Mouse (Mus musculus) kidney, postnatal 0 days (tissue): ENCODE data around the gene Dctd. TPM values are rescaled to one million over a fixed set of nuclear protein-coding genes. Genes with fewer than 3 reads are reported as not detected.

Source experiments
- ATAC-seq: fragments of 200-750 bp; cut with Nextera tagmentation; replicated peaks from 2 replicates; pipeline ENCODE4 v1.8.0; 2017; ENCODE audit warnings: low read depth, moderate number of reproducible peaks, moderate TSS enrichment, moderate library complexity; ENCODE audit not compliant: low FRiP score
- DNase-seq: peaks from one replicate; pipeline ENCODE4 v3.0.0-alpha.2; 2016; ENCODE audit warnings: low spot score
- H3K27ac ChIP-seq: fragments of 300-500 bp; sonication (generic); 2 replicates; pipeline ENCODE4 v1.5.1; 2014; ENCODE audit warnings: mild to moderate bottlenecking
- H3K27me3 ChIP-seq: fragments of 300-500 bp; sonication (generic); 2 replicates; pipeline ENCODE4 v1.6.1; 2014; ENCODE audit warnings: low read length, mixed read lengths; ENCODE audit not compliant: insufficient read depth
- H3K36me3 ChIP-seq: fragments of 300-500 bp; sonication (generic); 2 replicates; pipeline ENCODE4 v1.6.1; 2014; ENCODE audit warnings: low read length, mixed read lengths; ENCODE audit not compliant: insufficient read depth
- H3K4me1 ChIP-seq: fragments of 300-500 bp; sonication (generic); replicated peaks from 2 replicates; pipeline ENCODE4 v1.6.1; 2014; ENCODE audit warnings: antibody characterized with exemption, low read length, mixed read lengths; ENCODE audit not compliant: insufficient read depth
- H3K4me2 ChIP-seq: fragments of 300-500 bp; sonication (generic); 2 replicates; pipeline ENCODE4 v1.6.1; 2014; ENCODE audit warnings: mild to moderate bottlenecking, low read length, moderate library complexity, mixed read lengths
- H3K4me3 ChIP-seq: fragments of 300-500 bp; sonication (generic); replicated peaks from 2 replicates; pipeline ENCODE4 v1.5.1; 2014; ENCODE audit warnings: low read depth, low read length
- H3K9ac ChIP-seq: fragments of 300-500 bp; sonication (generic); 2 replicates; pipeline ENCODE4 v1.6.1; 2014; ENCODE audit warnings: low read depth, low read length
- H3K9me3 ChIP-seq: fragments of 300-500 bp; sonication (generic); replicated peaks from 2 replicates; pipeline ENCODE4 v1.6.1; 2016; ENCODE audit warnings: low read length, inconsistent platforms, mixed read lengths
- CTCF ChIP-seq: IDR thresholded peaks from 2 replicates; pipeline ENCODE4 v1.5.1; 2016; ENCODE audit warnings: antibody characterized with exemption, low read depth, mild to moderate bottlenecking, moderate library complexity
- WGBS: fragments of 180-500 bp; shearing (Covaris S2); extraction: QIAGEN DNeasy Blood & Tissue Kit; methylation state at CpG from one replicate; pipeline ENCODE4 v1.1.7; 2014; 5-methylcytosine and 5-hydroxymethylcytosine counted together
- polyA plus RNA-seq: library from polyadenylated mRNA; unstranded; fragments of >200 nt; fragmentation: Nextera tagmentation; extraction: Ambion mirVana; gene quantifications from 2 replicates; pipeline ENCODE4 v1.2.1, GENCODE M21; 2015

The Dctd gene
- polyA plus RNA-seq, 1 experiment from 2014 or later: 17.4 TPM

DNA sequence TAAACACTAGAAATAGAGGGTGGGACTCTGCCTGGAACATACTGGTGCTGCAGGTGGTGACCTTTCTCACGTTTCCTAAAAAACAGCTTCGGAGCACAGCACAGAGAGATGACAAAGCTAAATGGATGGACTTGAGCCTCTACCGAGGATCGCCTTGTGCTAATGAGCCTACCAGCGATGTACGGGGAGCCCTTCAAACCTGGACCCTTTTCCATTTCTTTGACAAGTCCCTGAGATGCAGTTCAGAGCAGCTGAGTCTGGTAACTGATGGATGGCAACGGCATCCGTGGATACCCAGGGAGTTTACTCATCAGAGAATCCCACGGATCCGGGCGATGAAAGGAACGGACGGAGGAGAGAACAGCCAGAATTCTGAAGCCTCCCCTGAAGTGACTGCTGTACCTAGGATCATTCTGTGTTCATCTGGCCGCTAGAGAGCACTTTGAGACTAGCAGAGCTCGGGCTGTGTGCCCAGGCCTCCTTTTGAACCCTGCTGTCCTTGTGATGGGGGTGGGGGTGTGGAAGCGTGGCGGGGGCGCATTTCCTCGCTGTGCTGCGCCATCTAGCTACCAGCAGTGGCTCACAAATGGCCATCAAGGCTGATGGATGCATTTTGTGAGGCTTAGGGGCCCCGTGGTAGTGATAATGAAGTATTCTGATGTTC lies 1.6 kb upstream of the Dctd start:
- peak; percentile 83 for TF ChIP-seq CTCF
- peak; percentile 94 for DNase-seq
- Histone ChIP-seq H3K4me1 (no peaks in the 10 kb centered on the region), H3K27me3 (no peaks in the 10 kb centered on the region), H3K36me3 (no peaks in the 10 kb centered on the region), H3K27ac (no peak overlapping the region), H3K9ac (0 out of 2 replicates have a peak overlapping the region, but pooled peaks have one; percentile 19), H3K4me3 (peak overlapping the region; percentile 12), H3K9me3 (no peaks in the 10 kb centered on the region), H3K4me2 (peak overlapping the region; percentile 51)
- ATAC-seq: peak; percentile 67; the same call in 1 of the 2 replicates
- WGBS: 7% methylated on average over 21 of the region's 21 CpGs

DNA sequence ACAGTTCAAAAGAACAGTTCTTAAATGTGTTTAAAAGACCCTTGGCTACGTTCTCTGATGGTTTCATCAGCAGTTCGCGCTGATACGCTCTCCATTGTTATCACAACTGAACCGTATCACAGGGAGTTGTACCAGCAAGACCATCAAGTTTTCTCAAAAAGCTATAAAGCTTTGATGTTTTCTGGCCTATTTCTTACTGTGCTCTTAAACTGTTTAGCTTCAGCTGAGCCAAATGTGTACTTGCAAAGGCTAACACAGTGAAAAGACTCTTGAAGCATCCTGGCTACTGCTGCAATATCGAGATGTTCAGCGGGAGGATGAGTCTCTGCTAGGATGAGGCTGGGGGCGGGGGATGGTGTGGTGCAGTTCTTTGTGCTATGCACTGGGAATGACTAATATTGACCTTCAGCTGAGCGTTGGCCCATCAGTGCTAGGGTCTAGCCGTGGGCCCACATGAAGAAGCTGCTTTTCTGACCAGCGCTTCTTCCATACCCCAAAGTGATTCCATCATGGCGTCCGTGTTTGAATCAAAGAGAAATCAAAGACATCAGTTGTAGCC lies 732 bp upstream of the Dctd start:
- Histone ChIP-seq H3K4me3 (peak overlapping the region; percentile 12; the same call in 1 of the 2 replicates), H3K9ac (no peak overlapping the region), H3K27ac (no peak overlapping the region), H3K27me3 (no peaks in the 10 kb centered on the region), H3K36me3 (no peaks in the 10 kb centered on the region), H3K9me3 (no peaks in the 10 kb centered on the region), H3K4me2 (peak overlapping the region; percentile 51), H3K4me1 (no peaks in the 10 kb centered on the region)
- no peak for ATAC-seq
- 58% methylated on average over 13 of the region's 13 CpGs for WGBS
- no peak for TF ChIP-seq CTCF
- no peak for DNase-seq

DNA sequence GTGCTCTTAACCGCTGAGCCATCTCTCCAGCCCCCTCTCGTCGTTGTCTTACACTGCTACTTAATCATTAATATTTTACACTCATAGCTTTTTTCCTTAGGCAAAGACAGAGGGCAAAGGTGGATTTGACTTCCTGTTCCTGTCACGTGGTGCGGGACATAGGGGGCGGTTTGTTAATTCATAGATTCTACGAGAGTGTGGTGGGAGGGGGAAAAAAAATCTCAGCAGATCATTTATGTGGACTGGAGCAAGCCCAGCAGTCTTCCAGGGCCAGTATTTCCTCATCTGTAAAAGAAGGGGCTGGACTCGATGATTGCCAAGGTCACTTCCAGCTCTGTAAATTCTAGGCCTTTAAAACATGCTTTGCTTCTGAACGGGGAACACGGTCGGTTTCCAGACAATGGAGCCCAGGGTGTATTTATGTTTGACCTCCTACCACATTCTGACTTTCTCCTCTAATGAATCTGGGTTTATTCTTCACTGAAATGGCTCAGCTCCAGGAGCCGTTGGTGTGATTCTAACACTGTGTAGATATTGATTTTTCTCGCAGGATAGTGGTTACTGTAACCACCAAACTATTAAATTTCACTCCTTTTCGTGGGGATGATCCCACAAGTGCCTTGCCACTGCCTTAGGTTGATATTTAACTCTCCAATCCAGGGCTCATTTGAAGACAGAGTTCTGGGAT lies 1.4 kb downstream of the Dctd start:
- Histone ChIP-seq H3K4me3 (no peak overlapping the region), H3K27ac (peak overlapping the region; percentile 42; the same call in 1 of the 2 replicates), H3K4me1 (no peaks in the 10 kb centered on the region), H3K27me3 (no peaks in the 10 kb centered on the region), H3K9ac (no peak overlapping the region), H3K4me2 (no peak overlapping the region), H3K36me3 (no peaks in the 10 kb centered on the region), H3K9me3 (no peaks in the 10 kb centered on the region)
- DNase-seq (peak; percentile 75), ATAC-seq (peak; percentile 73)
- no peak for TF ChIP-seq CTCF
- 29% methylated on average over 14 of the region's 14 CpGs for WGBS

- WGBS: 14% methylated on average over 5 of the region's 5 CpGs
- Histone ChIP-seq H3K27me3 (no peaks in the 10 kb centered on the region), H3K9ac (peak overlapping the region; percentile 71), H3K36me3 (no peaks in the 10 kb centered on the region), H3K4me1 (peaks cover 10% of the 10 kb centered on the region; the same call in 1 of the 2 replicates), H3K4me2 (peak overlapping the region; percentile 86), H3K27ac (peak overlapping the region; percentile 52; the same call in 1 of the 2 replicates), H3K4me3 (peak overlapping the region; percentile 70), H3K9me3 (no peaks in the 10 kb centered on the region)
- TF ChIP-seq CTCF: no peak
- DNase-seq: no peak
- peak; percentile 50 for ATAC-seq
Measured at GRCm38 (mm10) chr8:48109373-48109855, 10.5 kb downstream of the Dctd start.

DNA sequence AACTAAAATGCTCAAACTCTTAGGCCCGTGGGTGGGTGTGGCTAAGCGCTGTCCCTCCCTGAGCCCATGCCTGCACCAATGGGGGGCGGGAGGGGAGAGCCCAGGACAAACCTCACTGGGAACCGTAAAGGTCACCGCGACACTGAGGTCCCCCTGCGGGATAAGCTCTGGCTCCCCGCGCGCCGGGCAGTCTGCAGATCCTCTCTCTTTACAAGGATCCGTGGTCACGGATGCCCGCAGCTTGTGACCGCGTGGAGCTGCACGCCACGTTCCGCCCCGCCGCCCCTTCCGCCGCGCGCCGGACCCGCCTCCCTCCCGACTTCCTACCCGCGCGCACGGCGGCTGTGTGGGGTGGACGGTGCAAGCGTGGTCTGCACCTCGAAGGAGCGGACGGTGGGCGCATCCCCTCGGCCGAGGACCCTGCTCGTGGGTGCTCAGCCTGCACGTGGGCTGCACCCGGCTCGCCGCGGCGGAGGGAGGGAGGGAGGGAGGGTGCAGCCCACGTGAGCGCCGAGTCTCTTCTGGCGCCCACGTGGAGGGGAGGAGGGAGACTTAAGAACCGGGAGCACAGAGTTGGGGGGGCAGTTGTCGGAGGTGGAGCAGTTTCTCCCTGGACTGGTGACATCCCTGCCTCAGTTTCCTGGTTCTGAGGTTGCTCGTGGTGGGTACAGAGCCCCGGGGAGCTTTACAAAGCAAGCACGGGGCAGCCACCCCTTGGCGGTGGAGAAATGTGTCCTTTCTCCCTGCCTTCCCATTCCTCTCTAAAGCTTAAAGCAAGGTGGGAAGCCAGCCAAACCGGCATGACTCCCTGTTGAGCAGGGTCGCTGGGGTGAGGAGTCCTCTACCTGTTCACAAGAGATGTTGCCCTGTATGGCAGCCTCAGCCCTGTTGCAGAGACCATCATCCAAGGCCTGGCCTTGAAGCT lies 11.2 kb downstream of the Dctd start:
- Histone ChIP-seq H3K9me3 (no peaks in the 10 kb centered on the region), H3K4me1 (peaks cover 10% of the 10 kb centered on the region; the same call in 1 of the 2 replicates), H3K27me3 (no peaks in the 10 kb centered on the region), H3K9ac (peak overlapping the region; percentile 71), H3K36me3 (no peaks in the 10 kb centered on the region), H3K4me2 (peak overlapping the region; percentile 86), H3K27ac (peak overlapping the region; percentile 52), H3K4me3 (peak overlapping the region; percentile 70)
- ATAC-seq (peak; percentile 93), DNase-seq (peak; percentile 88)
- TF ChIP-seq CTCF: no peak
- under 1% methylated on average over 54 of the region's 61 CpGs for WGBS
